Mouse (Mus musculus) liver, embryonic 11.5 days (tissue): ENCODE measurements around the gene Rcn2. TPM values are rescaled to one million over a fixed set of nuclear protein-coding genes. Genes with fewer than 3 reads are reported as not detected.
"Not testable (repeated sequence)": the region's sequence is repeated elsewhere in the genome, so short reads cannot be mapped to it uniquely, and the experiment has no call there.

ENCODE experiments used
- ATAC-seq: fragments of 200-750 bp; cut with Nextera tagmentation; replicated peaks from 2 replicates; pipeline ENCODE4 v1.8.0; 2017; ENCODE audit warnings: moderate number of reproducible peaks, mild to moderate bottlenecking, moderate TSS enrichment, moderate library complexity; ENCODE audit not compliant: low FRiP score
- DNase-seq: peaks from one replicate; pipeline ENCODE4 v3.0.0-alpha.2; 2017; ENCODE audit warnings: low spot score
- H3K27ac ChIP-seq: fragments of 300-500 bp; sonication (generic); 2 replicates; pipeline ENCODE4 v1.5.1; 2014; ENCODE audit warnings: mild to moderate bottlenecking, low read depth, low read length, control low read depth
- H3K27me3 ChIP-seq: fragments of 300-500 bp; sonication (generic); replicated peaks from 2 replicates; pipeline ENCODE4 v1.6.1; 2014; ENCODE audit warnings: low read length, mixed read lengths; ENCODE audit not compliant: control insufficient read depth, insufficient read depth
- H3K36me3 ChIP-seq: fragments of 300-500 bp; sonication (generic); 2 replicates; pipeline ENCODE4 v1.6.1; 2014; ENCODE audit warnings: mild to moderate bottlenecking, low read length, moderate library complexity, mixed read lengths; ENCODE audit not compliant: control insufficient read depth, insufficient read depth
- H3K4me1 ChIP-seq: fragments of 300-500 bp; sonication (generic); replicated peaks from 2 replicates; pipeline ENCODE4 v1.6.1; 2014; ENCODE audit warnings: low read length, mixed read lengths; ENCODE audit not compliant: control insufficient read depth, insufficient read depth
- H3K4me2 ChIP-seq: fragments of 300-500 bp; sonication (generic); 2 replicates; pipeline ENCODE4 v1.6.1; 2014; ENCODE audit warnings: mild to moderate bottlenecking, control low read depth, moderate library complexity
- H3K4me3 ChIP-seq: fragments of 300-500 bp; sonication (generic); 2 replicates; pipeline ENCODE4 v1.5.1; 2014; ENCODE audit warnings: low read depth, low read length, control low read depth
- H3K9ac ChIP-seq: fragments of 300-500 bp; sonication (generic); 2 replicates; pipeline ENCODE4 v1.6.1; 2014; ENCODE audit warnings: low read depth, low read length, control low read depth
- H3K9me3 ChIP-seq: fragments of 300-500 bp; sonication (generic); 2 replicates; pipeline ENCODE4 v1.6.1; 2016; ENCODE audit warnings: low read length, inconsistent platforms, mixed read lengths; ENCODE audit not compliant: control insufficient read depth
- WGBS: fragments of 180-500 bp; shearing (Covaris S2); extraction: QIAGEN DNeasy Blood & Tissue Kit; methylation state at CpG from one replicate; pipeline ENCODE4 v1.1.7; 2014; 5-methylcytosine and 5-hydroxymethylcytosine counted together
- polyA plus RNA-seq: library from polyadenylated mRNA; unstranded; fragments of >200 nt; fragmentation: Nextera tagmentation; extraction: Ambion mirVana; gene quantifications from 2 replicates; pipeline ENCODE4 v1.2.1, GENCODE M21; 2014

Rcn2 gene
- 104 and 108 TPM in 2 replicates for polyA plus RNA-seq

DNA sequence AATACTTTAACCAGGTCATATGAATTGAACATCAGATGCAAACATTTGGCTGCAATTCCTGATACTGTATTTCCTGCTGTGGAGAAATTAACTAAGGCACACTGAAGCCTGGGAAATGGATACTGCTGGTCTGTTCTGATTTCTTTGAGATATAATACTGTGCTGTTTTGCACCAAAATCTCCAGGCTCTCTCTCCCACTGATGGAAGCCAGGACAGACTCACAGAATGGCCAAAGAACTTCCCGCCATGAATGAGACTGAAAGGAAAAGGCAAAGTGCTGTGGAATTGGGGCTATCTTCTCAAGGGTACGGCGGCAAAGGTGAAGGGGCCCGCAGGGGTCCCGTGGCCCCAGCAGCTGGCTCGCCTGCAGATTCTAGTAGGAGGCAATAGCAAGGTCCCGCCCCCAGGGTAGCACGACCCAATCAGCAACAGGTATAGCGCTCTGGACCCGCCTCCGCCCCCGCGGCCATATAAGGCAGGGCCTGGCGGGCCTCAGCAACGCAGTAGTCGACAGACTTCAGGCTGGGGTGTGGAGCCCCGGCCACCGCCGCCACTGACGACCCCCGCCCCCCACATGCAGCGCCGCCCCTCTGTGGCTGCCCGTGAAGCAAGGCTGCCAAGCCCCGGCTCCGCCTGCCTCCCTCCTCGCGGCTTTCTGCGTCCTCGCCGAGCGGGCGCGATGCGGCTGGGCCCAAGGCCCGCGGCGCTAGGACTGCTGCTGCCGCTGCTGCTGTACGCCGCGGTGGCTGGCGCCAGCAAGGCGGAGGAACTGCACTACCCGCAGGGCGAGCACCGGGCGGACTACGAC, at the start of gene Rcn2:
TSS of gene Rcn2 (plus strand) at position 474 of the 809 bp plus-strand sequence.
- no peaks in the 10 kb centered on the region for H3K9me3 ChIP-seq
- H3K4me2 ChIP-seq = peak within 1 kb of the TSS; percentile 92
- no peaks in the 10 kb centered on the region for H3K27me3 ChIP-seq
- peak within 1 kb of the TSS; percentile 92 for H3K9ac ChIP-seq
- ATAC-seq = peak; percentile 100
- peak within 1 kb of the TSS; percentile 83 for H3K4me3 ChIP-seq
- under 1% methylated on average over 44 of the region's 49 CpGs for WGBS
- H3K27ac ChIP-seq = peak within 1 kb of the TSS; percentile 87
- no peaks in the 10 kb centered on the region; the same call in 1 of the 2 replicates for H3K36me3 ChIP-seq
- 0 out of 2 replicates have a peak, but pooled peaks cover 4% of the 10 kb centered on the region for H3K4me1 ChIP-seq
- DNase-seq = peak; percentile 95

DNA sequence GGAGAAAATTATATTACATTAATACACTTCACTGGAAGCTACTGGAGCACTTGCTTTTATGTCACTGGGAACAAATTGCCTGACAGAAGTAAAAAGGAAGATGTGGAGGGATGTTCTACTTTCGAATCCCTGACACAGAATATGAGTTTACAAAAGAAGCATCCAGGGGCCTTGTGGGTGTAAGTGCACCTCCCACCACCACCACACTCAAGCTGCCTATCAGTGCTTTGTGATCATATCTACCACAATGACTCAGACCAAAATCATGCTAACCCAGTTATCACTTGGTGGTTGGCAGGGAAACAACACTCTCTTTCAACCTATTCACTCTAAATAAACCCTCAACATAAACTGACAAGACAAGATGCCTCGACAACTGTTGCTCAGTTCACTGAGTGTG, 37.0 kb upstream of the Rcn2 start:
- H3K4me1 ChIP-seq, H3K9ac ChIP-seq, H3K4me3 ChIP-seq, ATAC-seq, DNase-seq, H3K9me3 ChIP-seq, H3K27me3 ChIP-seq, H3K36me3 ChIP-seq, H3K27ac ChIP-seq, H3K4me2 ChIP-seq: not testable (repeated sequence)
- WGBS = no CpG with 5 or more reads among the region's 2 CpGs

DNA sequence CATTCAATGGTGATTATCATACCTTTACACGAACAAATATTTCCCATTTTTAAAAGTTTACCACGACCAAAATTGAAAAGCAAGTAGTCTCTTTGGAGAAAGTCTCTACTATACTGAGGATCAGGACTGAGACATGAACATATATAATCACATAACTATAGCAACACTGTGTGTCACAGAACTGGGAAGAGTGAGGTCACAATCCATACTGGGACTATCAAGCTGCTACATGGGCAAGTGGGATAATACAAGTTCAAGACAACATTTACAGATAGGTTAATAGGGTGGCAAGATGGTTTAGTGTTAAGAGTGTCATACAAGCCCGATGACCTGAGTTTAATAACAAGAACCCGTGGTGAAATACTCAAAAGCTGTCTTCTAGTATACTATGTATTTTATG, 31.2 kb upstream of the Rcn2 start, which contains the start of gene 4930563M21Rik:
TSS of gene 4930563M21Rik (minus strand) at position 101 of the 400 bp plus-strand sequence.
- Histone ChIP-seq H3K27me3 (no peaks in the 10 kb centered on the region), H3K4me1 (no peaks in the 10 kb centered on the region), H3K27ac (no peak within 1 kb of the TSS), H3K36me3 (no peaks in the 10 kb centered on the region), H3K4me2 (no peak within 1 kb of the TSS), H3K9me3 (no peaks in the 10 kb centered on the region), H3K9ac (no peak within 1 kb of the TSS), H3K4me3 (no peak within 1 kb of the TSS)
- DNase-seq (no peak), ATAC-seq (no peak)
- 68% methylated on average over 4 of the region's 4 CpGs for WGBS

DNA sequence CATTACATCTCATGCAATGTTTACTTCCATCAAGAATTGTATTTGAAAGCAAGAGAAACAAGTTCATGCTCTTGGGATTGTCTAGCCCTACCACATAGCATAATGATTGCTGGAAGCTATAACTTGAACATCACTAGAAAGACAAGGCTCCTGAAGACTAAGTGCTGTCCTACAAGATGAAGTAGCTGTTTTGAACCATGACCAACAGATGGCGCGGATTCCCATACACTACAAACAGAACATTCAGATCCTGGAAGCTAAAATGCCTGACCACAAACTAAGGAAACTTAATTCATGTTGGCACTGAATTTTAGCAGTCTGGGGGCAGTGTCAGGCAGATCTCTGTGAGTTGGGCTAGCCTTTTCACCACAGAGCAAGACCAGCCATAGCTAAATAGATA, 16.9 kb upstream of the Rcn2 start:
- H3K27ac ChIP-seq = no peak overlapping the region

DNA sequence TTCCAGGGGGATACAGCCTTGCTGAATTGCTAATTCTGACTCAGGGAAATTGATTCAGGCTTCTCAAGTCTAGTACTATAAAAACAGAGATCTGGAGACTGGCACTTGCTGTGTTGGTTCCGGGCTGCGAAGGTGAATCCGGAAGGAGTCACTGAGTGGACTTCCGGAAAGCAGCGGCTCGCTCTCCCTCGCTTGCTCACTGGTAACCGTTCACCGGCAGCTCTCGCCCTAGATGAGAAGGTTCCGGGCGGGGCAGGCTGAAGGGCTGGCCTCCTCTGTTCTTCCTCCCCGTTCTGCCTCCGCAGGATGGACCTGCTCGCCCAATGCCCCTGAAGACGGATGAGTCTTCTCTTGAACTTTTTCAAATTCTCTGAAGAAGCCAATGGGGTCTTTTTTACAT, 14.4 kb upstream of the Rcn2 start:
- no peaks in the 10 kb centered on the region for H3K27me3 ChIP-seq
- ATAC-seq = no peak
- no peaks in the 10 kb centered on the region for H3K9me3 ChIP-seq
- H3K4me1 ChIP-seq = no peaks in the 10 kb centered on the region
- no peaks in the 10 kb centered on the region for H3K36me3 ChIP-seq
- no peak overlapping the region for H3K9ac ChIP-seq
- no peak overlapping the region for H3K27ac ChIP-seq
- 77% methylated on average over 16 of the region's 16 CpGs for WGBS
- no peak overlapping the region for H3K4me2 ChIP-seq
- no peak for DNase-seq
- no peak overlapping the region for H3K4me3 ChIP-seq

More for the DNA sequence above, 16.9 kb upstream of the Rcn2 start:
- H3K9ac ChIP-seq = no peak overlapping the region
- H3K4me1 ChIP-seq = no peaks in the 10 kb centered on the region
- no peak overlapping the region for H3K4me3 ChIP-seq
- H3K4me2 ChIP-seq = no peak overlapping the region
- DNase-seq (no peak), ATAC-seq (no peak)
- 41% methylated on average over 2 of the region's 2 CpGs for WGBS
- no peaks in the 10 kb centered on the region for H3K27me3 ChIP-seq
- no peaks in the 10 kb centered on the region for H3K36me3 ChIP-seq
- H3K9me3 ChIP-seq = no peaks in the 10 kb centered on the region

DNA sequence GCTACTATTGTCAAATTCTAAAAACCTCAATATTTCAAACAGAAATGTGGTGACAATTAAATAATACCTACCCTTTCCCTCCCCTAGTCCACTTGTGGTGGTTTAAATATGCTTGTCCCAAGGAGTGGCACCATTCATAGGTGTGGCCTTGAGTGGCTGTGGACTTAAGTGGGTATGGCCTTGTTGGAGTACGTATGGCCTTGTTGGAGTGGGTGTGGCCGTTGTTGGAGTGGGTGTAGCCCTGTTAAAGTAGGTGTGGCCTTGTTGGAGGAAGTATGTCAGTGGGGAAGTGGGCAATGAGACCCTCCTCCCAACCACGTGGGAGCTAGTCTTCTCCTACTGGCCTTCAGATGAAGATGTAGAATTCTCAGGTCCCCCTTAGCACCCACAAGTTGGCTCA, 9.4 kb upstream of the Rcn2 start:
- 56% methylated on average over 3 of the region's 3 CpGs for WGBS
- H3K36me3 ChIP-seq = no peaks in the 10 kb centered on the region
- ATAC-seq (no peak), DNase-seq (no peak)
- no peak overlapping the region for H3K4me2 ChIP-seq
- H3K4me3 ChIP-seq = no peak overlapping the region
- no peak overlapping the region for H3K27ac ChIP-seq
- H3K4me1 ChIP-seq = no peaks in the 10 kb centered on the region
- no peak overlapping the region for H3K9ac ChIP-seq
- H3K9me3 ChIP-seq = no peaks in the 10 kb centered on the region
- H3K27me3 ChIP-seq = no peaks in the 10 kb centered on the region; the same call in 1 of the 2 replicates

DNA sequence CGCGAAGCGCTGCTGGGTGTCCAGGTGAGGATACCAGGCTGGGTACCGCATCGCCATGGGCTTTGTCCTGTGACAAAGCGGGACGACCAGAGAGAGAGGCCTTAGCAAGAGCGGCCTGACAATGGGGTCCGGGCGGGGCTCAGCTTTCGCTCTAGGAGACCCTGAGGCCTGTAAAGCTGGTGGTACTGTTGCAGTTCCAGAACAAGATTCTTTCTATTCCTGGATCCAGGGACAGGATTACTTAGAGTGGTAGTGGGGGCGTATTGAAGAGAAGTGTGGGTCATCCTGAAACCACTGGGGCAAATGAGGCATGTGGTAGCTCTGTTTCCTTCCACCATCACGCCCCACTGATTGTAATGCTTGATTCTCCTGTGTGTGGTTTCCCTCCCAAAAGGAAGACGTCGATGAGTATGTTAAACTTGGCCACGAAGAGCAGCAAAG, 556 bp downstream of the Rcn2 start:
- Histone ChIP-seq H3K4me2 (peak overlapping the region; percentile 92), H3K27ac (peak overlapping the region; percentile 87), H3K27me3 (no peaks in the 10 kb centered on the region), H3K9ac (peak overlapping the region; percentile 92), H3K9me3 (no peaks in the 10 kb centered on the region), H3K4me1 (0 out of 2 replicates have a peak, but pooled peaks cover 4% of the 10 kb centered on the region), H3K4me3 (peak overlapping the region; percentile 83), H3K36me3 (no peaks in the 10 kb centered on the region; the same call in 1 of the 2 replicates)
- ATAC-seq = peak; percentile 12; the same call in 1 of the 2 replicates
- WGBS = 1% methylated on average over 16 of the region's 16 CpGs
- DNase-seq = no peak

DNA sequence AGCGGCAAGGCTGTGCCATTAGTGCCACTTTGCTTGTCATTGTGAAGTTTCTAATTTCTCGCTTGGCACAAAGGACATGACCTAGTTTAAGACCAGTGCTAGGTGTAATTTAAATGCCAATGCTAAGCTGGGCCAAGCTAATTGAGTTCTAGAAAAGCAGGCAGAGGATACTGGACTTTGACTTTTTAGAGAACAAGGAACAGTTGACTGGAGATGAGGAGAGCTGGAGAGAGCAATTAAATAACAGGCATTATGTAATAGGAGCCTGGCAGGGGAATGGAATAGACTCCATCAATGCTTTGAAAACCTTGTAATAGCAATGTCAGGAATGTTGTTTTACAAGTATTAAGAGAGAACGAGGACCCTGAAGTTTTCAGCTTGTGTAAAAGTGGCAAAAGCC, 12.2 kb downstream of the Rcn2 start:
- no peaks in the 10 kb centered on the region for H3K4me1 ChIP-seq
- H3K4me2 ChIP-seq = no peak overlapping the region
- ATAC-seq = no peak
- peaks cover 6% of the 10 kb centered on the region; the same call in 1 of the 2 replicates for H3K36me3 ChIP-seq
- H3K9me3 ChIP-seq = no peaks in the 10 kb centered on the region
- no peak for DNase-seq
- H3K4me3 ChIP-seq = no peak overlapping the region
- no peak overlapping the region for H3K9ac ChIP-seq
- 86% methylated on average over 3 of the region's 3 CpGs for WGBS
- no peak overlapping the region for H3K27ac ChIP-seq
- H3K27me3 ChIP-seq = no peaks in the 10 kb centered on the region

DNA sequence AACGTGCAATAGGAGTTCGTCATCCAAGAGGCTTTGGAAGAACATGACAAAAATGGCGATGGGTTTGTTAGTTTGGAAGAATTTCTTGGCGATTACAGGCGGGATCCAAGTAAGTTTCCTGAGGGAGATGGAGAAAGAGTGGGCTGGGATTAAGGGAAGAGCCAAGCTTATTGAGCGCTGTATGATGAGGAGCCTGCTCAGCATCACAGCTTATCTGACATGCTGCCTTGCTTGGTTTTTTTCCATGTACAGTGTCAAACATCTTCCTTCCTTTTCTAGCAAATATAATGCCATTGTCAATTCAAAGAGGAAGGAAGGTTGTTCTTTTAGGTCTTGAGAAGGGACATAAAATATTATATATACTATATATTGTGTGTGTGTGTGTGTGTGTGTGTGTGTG, 14.5 kb downstream of the Rcn2 start:
- H3K9ac ChIP-seq = no peak overlapping the region
- no peaks in the 10 kb centered on the region for H3K4me1 ChIP-seq
- H3K4me3 ChIP-seq = no peak overlapping the region
- 83% methylated on average over 6 of the region's 6 CpGs for WGBS
- H3K27me3 ChIP-seq = no peaks in the 10 kb centered on the region
- ATAC-seq (no peak), DNase-seq (no peak)
- H3K27ac ChIP-seq = no peak overlapping the region
- peaks cover 6% of the 10 kb centered on the region; the same call in 1 of the 2 replicates for H3K36me3 ChIP-seq
- no peaks in the 10 kb centered on the region for H3K9me3 ChIP-seq
- no peak overlapping the region for H3K4me2 ChIP-seq
